Mouse (Mus musculus): ENCODE results near the gene Creg1.

- TF ChIP-seq CTCF (IDR thresholded peaks at IDR 0.05; ENCODE audit: insufficient read depth, low read depth, low read length) (peak; percentile 87), POLR2A (IDR thresholded peaks at IDR 0.05; ENCODE audit: insufficient read depth, low read depth, low read length) (no peak)
Measured at GRCm38 (mm10) chr1:165771491-165771897, 7.9 kb downstream of the Creg1 start.
